In genomic region chr11:66537820-66538219, GRCm38 (mm10) we compare ENCODE assay signal across 26 mouse cellular contexts. TPM values are rescaled to one million over a fixed set of nuclear protein-coding genes. Genes with fewer than 3 reads are reported as not detected.
"Had no signal": no experiment of that assay in that cellular context is flagged by ENCODE, and none has a peak within 500 bp of the region (broad histone marks: within the 10 kb centered on the region; RNA-seq: fewer than 3 reads in every experiment).

No protein-coding gene starts in this region.

- H3K27me3 ChIP-seq: embryonic facial prominence, embryonic 12.5 days; embryonic facial prominence, embryonic 13.5 days; embryonic facial prominence, embryonic 15.5 days; forebrain, embryonic 12.5 days; forebrain, embryonic 13.5 days; forebrain, embryonic 15.5 days had no signal

- H3K4me3 ChIP-seq: embryonic facial prominence, embryonic 10.5 days; embryonic facial prominence, embryonic 12.5 days; embryonic facial prominence, embryonic 13.5 days; embryonic facial prominence, embryonic 15.5 days; erythroblast, embryonic 14.5 days; forebrain, embryonic 10.5 days; forebrain, embryonic 12.5 days; forebrain, embryonic 13.5 days; forebrain, embryonic 15.5 days; gastrocnemius, adult 2 months; heart, adult 2 months had no signal

- H3K4me2 ChIP-seq: embryonic facial prominence, embryonic 12.5 days; embryonic facial prominence, embryonic 13.5 days; embryonic facial prominence, embryonic 15.5 days; forebrain, embryonic 12.5 days; forebrain, embryonic 13.5 days; forebrain, embryonic 15.5 days had no signal

- DNase-seq: cerebellum, adult 8-10 months; cerebellum, adult 9-10 months; cerebellum, adult 9-11 months; cerebellum, postnatal 10 days; cerebellum, postnatal 14 days; cerebellum, postnatal 25 days; cerebellum, postnatal 36 days; embryo, embryonic 11 days; forebrain, postnatal 0 days; gastrocnemius, adult 2 months; gastrocnemius, postnatal 10 days; gastrocnemius, postnatal 14 days; gastrocnemius, postnatal 25 days; gastrocnemius, postnatal 36 days; heart, adult 11 months; heart, adult 18-20 months; heart, adult 2 months had no signal

- H3K36me3 ChIP-seq: embryonic facial prominence, embryonic 10.5 days; embryonic facial prominence, embryonic 12.5 days; embryonic facial prominence, embryonic 13.5 days; embryonic facial prominence, embryonic 15.5 days; forebrain, embryonic 10.5 days; forebrain, embryonic 12.5 days; forebrain, embryonic 15.5 days had no signal

- H3K4me1 ChIP-seq: embryonic facial prominence, embryonic 10.5 days; embryonic facial prominence, embryonic 12.5 days; embryonic facial prominence, embryonic 13.5 days; embryonic facial prominence, embryonic 15.5 days; forebrain, embryonic 13.5 days; forebrain, embryonic 15.5 days had no signal

- H3K27ac ChIP-seq: embryonic facial prominence, embryonic 10.5 days; embryonic facial prominence, embryonic 12.5 days; embryonic facial prominence, embryonic 13.5 days; embryonic facial prominence, embryonic 15.5 days; forebrain, embryonic 10.5 days; forebrain, embryonic 12.5 days; forebrain, embryonic 13.5 days; forebrain, embryonic 15.5 days; gastrocnemius, adult 2 months; heart, adult 2 months had no signal

RNA-seq across cellular contexts. Expression of gene Shisa6, which starts 12.1 kb away (rescaled TPM):
- polyA plus RNA-seq: erythroblast, embryonic 14.5 days had no signal
